Mouse (Mus musculus): ENCODE measurements at regions not wholly inside any gene's neighbourhood (a gene's known extent, or its start where the extent isn't known, plus 50 kb on each side); places are given as distances from the start of the nearest gene placed in this dataset.

- TF ChIP-seq CTCF (IDR thresholded peaks at IDR 0.05; ENCODE audit: insufficient read depth, low read depth, low read length) (no peak), POLR2A (IDR thresholded peaks at IDR 0.05; ENCODE audit: insufficient read depth, low read depth, low read length) (peak; percentile 61)
These were observed 141.4 kb upstream of the Ccdc54 start for GRCm38 (mm10) chr16:50732082-50733006.

Measured in olfactory bulb, adult 2 months (tissue).